Mouse (Mus musculus) kidney, postnatal 0 days (tissue): ENCODE measurements at regions not wholly inside any gene's neighbourhood (a gene's known extent, or its start where the extent isn't known, plus 50 kb on each side); places are given as distances from the start of the nearest gene placed in this dataset.

Source experiments
- ATAC-seq: fragments of 200-750 bp; cut with Nextera tagmentation; replicated peaks from 2 replicates; pipeline ENCODE4 v1.8.0; 2017; ENCODE audit warnings: low read depth, moderate number of reproducible peaks, moderate TSS enrichment, moderate library complexity; ENCODE audit not compliant: low FRiP score
- DNase-seq: peaks from one replicate; pipeline ENCODE4 v3.0.0-alpha.2; 2016; ENCODE audit warnings: low spot score
- H3K27ac ChIP-seq: fragments of 300-500 bp; sonication (generic); 2 replicates; pipeline ENCODE4 v1.5.1; 2014; ENCODE audit warnings: mild to moderate bottlenecking
- H3K27me3 ChIP-seq: fragments of 300-500 bp; sonication (generic); 2 replicates; pipeline ENCODE4 v1.6.1; 2014; ENCODE audit warnings: low read length, mixed read lengths; ENCODE audit not compliant: insufficient read depth
- H3K36me3 ChIP-seq: fragments of 300-500 bp; sonication (generic); 2 replicates; pipeline ENCODE4 v1.6.1; 2014; ENCODE audit warnings: low read length, mixed read lengths; ENCODE audit not compliant: insufficient read depth
- H3K4me1 ChIP-seq: fragments of 300-500 bp; sonication (generic); replicated peaks from 2 replicates; pipeline ENCODE4 v1.6.1; 2014; ENCODE audit warnings: antibody characterized with exemption, low read length, mixed read lengths; ENCODE audit not compliant: insufficient read depth
- H3K4me2 ChIP-seq: fragments of 300-500 bp; sonication (generic); 2 replicates; pipeline ENCODE4 v1.6.1; 2014; ENCODE audit warnings: mild to moderate bottlenecking, low read length, moderate library complexity, mixed read lengths
- H3K4me3 ChIP-seq: fragments of 300-500 bp; sonication (generic); replicated peaks from 2 replicates; pipeline ENCODE4 v1.5.1; 2014; ENCODE audit warnings: low read depth, low read length
- H3K9ac ChIP-seq: fragments of 300-500 bp; sonication (generic); 2 replicates; pipeline ENCODE4 v1.6.1; 2014; ENCODE audit warnings: low read depth, low read length
- H3K9me3 ChIP-seq: fragments of 300-500 bp; sonication (generic); replicated peaks from 2 replicates; pipeline ENCODE4 v1.6.1; 2016; ENCODE audit warnings: low read length, inconsistent platforms, mixed read lengths
- CTCF ChIP-seq: IDR thresholded peaks from 2 replicates; pipeline ENCODE4 v1.5.1; 2016; ENCODE audit warnings: antibody characterized with exemption, low read depth, mild to moderate bottlenecking, moderate library complexity
- WGBS: fragments of 180-500 bp; shearing (Covaris S2); extraction: QIAGEN DNeasy Blood & Tissue Kit; methylation state at CpG from one replicate; pipeline ENCODE4 v1.1.7; 2014; 5-methylcytosine and 5-hydroxymethylcytosine counted together

DNA sequence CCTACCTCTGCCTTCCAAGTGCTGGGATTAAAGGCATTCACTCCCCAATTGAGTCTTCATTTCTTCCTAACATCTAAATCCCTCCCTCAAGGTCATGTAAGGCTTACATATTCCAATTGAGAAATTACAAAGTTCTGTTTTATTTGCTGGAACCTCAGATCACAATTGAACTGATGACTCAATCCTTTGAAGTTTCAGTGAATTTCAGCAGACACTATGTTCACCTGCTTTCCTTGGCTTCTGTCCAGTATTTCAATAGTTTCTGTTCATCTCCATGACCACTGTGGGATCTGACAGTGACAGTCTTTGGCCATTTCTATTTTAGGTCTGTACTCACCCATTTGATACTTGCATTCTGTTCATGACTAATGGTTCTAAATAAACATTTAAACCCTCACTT is 241.9 kb upstream of the Cdh12 start:
- no peak for DNase-seq
- Histone ChIP-seq H3K4me3 (no peak overlapping the region), H3K4me1 (no peaks in the 10 kb centered on the region), H3K4me2 (no peak overlapping the region), H3K36me3 (no peaks in the 10 kb centered on the region), H3K27me3 (no peaks in the 10 kb centered on the region), H3K9me3 (no peaks in the 10 kb centered on the region), H3K27ac (no peak overlapping the region), H3K9ac (no peak overlapping the region)
- no peak for ATAC-seq
- TF ChIP-seq CTCF: no peak

DNA sequence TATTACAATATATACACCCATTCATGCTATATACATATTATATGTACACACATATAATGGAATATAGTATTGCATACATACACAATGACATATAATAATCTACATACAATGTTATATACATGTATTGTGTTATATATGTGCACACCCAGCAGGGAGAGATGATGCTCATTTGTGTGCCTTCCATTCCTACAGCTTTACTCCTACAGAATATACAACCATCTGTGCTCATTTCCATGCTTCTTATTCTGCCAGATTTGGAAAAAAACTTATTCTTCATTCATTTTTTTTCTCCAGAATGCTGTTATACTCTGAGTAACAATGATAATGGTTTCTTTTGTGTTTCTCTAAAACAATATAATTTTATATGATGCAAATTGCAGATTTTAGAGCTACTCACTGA is 227.0 kb upstream of the Cdh12 start:
- no peaks in the 10 kb centered on the region for H3K36me3 ChIP-seq
- ATAC-seq (no peak), DNase-seq (no peak)
- no peaks in the 10 kb centered on the region for H3K4me1 ChIP-seq
- H3K27me3 ChIP-seq: no peaks in the 10 kb centered on the region
- no peak for TF ChIP-seq CTCF
- H3K9me3 ChIP-seq: no peaks in the 10 kb centered on the region
- H3K4me3 ChIP-seq: no peak overlapping the region
- H3K27ac ChIP-seq: no peak overlapping the region
- H3K4me2 ChIP-seq: no peak overlapping the region
- no peak overlapping the region for H3K9ac ChIP-seq

DNA sequence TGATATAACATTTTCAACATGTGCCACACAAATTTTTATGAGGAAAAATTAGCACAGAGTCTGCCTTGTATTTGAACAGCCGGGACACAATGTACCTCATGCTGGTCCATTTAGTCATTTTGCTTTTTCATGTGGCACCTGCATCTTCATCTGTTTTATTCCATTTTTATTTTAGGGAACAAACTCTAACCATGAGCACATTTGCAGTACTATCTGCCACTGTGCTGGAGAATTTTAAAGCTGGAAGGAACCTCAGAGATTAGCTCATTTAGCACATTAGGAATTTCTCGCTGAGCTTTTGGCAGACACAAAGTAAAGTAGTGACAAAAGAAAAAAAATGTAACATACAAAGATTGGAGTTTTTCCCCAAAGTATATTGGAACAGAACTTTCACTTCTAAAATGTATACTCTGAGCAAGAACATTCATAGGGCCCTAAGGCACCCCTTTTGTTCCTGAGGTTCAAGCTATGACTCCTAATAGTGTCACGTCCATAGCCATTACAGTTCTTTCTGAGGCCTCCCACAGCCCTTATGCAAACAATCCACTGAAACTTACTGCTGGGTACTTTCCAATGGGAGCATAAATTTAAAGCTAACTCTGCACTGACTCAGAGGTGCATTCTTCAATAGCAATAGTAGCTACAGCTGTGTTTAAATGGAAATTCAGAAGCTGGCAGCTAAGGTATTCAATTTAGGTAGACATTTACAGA is 225.6 kb upstream of the Cdh12 start:
- WGBS: 58% methylated on average over 3 of the region's 3 CpGs

DNA sequence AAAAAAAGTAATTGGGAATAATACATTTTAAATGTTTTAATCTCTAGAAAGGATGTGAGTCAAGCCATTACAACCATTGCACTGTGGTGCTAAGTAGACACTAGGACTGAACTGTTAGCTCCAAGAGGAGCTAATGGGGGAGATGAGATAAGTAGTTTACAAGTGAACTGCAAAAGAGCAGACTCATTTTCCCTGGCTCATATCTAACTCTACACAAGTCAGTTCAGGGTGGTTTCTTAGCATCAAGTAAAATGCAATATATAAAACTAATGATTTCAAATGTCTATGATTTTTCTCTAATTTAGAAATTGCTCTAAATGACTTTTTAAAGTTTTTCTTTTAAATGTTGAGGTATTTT is 225.1 kb upstream of the Cdh12 start:
- Histone ChIP-seq H3K9ac (no peak overlapping the region), H3K27me3 (no peaks in the 10 kb centered on the region), H3K4me1 (no peaks in the 10 kb centered on the region), H3K4me2 (no peak overlapping the region), H3K9me3 (no peaks in the 10 kb centered on the region), H3K27ac (no peak overlapping the region), H3K4me3 (no peak overlapping the region), H3K36me3 (no peaks in the 10 kb centered on the region)
- TF ChIP-seq CTCF: no peak
- ATAC-seq (no peak), DNase-seq (no peak)

More for the DNA sequence above, 225.6 kb upstream of the Cdh12 start:
- DNase-seq: peak; percentile 0
- no peak for TF ChIP-seq CTCF
- ATAC-seq: no peak
- Histone ChIP-seq H3K4me2 (no peak overlapping the region), H3K9me3 (no peaks in the 10 kb centered on the region), H3K27me3 (no peaks in the 10 kb centered on the region), H3K4me3 (no peak overlapping the region), H3K27ac (no peak overlapping the region), H3K36me3 (no peaks in the 10 kb centered on the region), H3K4me1 (no peaks in the 10 kb centered on the region), H3K9ac (no peak overlapping the region)

DNA sequence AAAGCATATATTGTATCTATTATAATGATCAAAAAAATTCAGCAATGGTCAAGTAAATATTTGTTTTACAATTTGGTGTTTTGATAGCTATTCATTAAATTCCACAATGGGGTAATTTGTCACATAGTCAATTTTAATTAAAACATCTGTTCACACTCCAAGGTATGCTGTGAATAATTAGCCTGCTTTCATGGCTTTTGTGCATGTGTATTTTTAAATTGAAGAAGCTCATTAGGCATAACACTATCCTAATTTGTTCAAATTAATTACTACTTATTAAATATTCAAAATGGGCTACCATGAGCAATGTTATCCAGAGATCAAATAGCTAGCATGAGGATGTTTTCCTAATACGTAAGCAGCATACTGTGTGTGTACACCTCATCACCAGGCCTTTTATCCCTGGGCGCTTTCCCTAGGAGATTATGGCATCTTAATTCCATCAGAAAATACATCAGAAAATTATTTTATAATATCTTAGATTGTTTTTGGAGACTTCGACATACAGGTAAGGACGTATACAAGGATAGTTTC is 183.6 kb upstream of the Cdh12 start:
- no peak for ATAC-seq
- WGBS: 90% methylated on average over 4 of the region's 4 CpGs
- no peak for TF ChIP-seq CTCF
- no peak overlapping the region for H3K4me2 ChIP-seq
- H3K4me3 ChIP-seq: no peak overlapping the region
- no peak overlapping the region for H3K9ac ChIP-seq
- no peak overlapping the region for H3K27ac ChIP-seq
- H3K4me1 ChIP-seq: no peaks in the 10 kb centered on the region
- H3K27me3 ChIP-seq: no peaks in the 10 kb centered on the region
- no peaks in the 10 kb centered on the region for H3K36me3 ChIP-seq
- no peak for DNase-seq
- no peaks in the 10 kb centered on the region for H3K9me3 ChIP-seq

DNA sequence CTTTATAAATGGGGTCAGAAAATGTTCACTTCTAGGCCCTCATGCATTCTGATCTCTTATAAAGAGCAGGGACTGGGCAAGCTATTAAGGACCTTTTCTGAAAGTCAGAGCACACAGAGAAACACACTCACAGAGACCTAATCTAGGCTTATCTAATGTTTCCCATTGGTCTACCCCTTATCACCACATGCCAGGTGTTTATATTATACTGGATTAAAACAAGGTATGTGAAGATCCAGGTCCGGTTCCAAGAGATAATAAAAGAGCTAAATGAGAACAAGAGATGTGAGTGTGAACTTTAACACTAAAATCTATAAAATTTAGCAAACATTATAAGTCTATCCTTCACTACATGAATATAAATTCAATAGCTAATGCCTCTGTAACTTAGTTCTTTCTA is 135.1 kb upstream of the Cdh12 start:
- no peak overlapping the region for H3K4me2 ChIP-seq
- no peak overlapping the region for H3K9ac ChIP-seq
- TF ChIP-seq CTCF: no peak
- H3K4me1 ChIP-seq: no peaks in the 10 kb centered on the region
- ATAC-seq: no peak
- DNase-seq: no peak
- no peak overlapping the region for H3K4me3 ChIP-seq
- H3K27ac ChIP-seq: no peak overlapping the region
- H3K9me3 ChIP-seq: no peaks in the 10 kb centered on the region
- no peaks in the 10 kb centered on the region for H3K27me3 ChIP-seq
- WGBS: 53% methylated on average over 1 of the region's 1 CpGs
- H3K36me3 ChIP-seq: no peaks in the 10 kb centered on the region

DNA sequence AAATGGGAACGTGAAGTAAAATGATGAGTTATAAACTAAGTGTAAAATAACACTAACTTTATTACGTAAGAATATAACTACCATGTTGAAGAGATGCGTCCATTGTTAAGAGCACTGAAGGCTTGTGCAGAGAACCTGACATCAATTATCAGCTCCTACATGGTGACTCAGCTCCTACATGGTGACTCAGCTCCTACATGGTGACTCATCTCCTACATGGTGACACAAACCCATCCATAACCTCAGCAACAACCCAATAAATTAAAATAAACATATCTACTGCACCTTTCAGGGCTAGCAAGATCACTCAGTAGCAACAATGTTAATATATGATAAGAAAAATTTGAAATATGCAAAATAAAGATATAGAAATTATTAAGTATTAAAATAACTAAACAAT is 125.5 kb upstream of the Cdh12 start:
- WGBS: 97% methylated on average over 3 of the region's 3 CpGs
- Histone ChIP-seq H3K9me3 (no peaks in the 10 kb centered on the region), H3K4me2 (no peak overlapping the region), H3K9ac (no peak overlapping the region), H3K27ac (no peak overlapping the region), H3K4me3 (no peak overlapping the region), H3K36me3 (no peaks in the 10 kb centered on the region), H3K27me3 (no peaks in the 10 kb centered on the region), H3K4me1 (no peaks in the 10 kb centered on the region)
- no peak for ATAC-seq
- TF ChIP-seq CTCF: no peak
- DNase-seq: no peak
